Mouse (Mus musculus) lung, embryonic 14.5 days (tissue): ENCODE measurements around the gene Nr1i3. TPM values are rescaled to one million over a fixed set of nuclear protein-coding genes. Genes with fewer than 3 reads are reported as not detected.

Experiments used
- ATAC-seq: fragments of 200-750 bp; cut with Nextera tagmentation; 2 replicates; pipeline ENCODE4 v1.8.0; 2017; ENCODE audit warnings: mild to moderate bottlenecking, moderate TSS enrichment, moderate library complexity; ENCODE audit not compliant: insufficient read depth
- DNase-seq: peaks from one replicate; pipeline ENCODE4 v3.0.0-alpha.2; 2015
- H3K27ac ChIP-seq: fragments of 300-500 bp; sonication (generic); 2 replicates; pipeline ENCODE4 v1.5.1; 2014; ENCODE audit warnings: low read depth, mild to moderate bottlenecking, moderate library complexity
- H3K27me3 ChIP-seq: fragments of 300-500 bp; sonication (generic); 2 replicates; pipeline ENCODE4 v1.6.1; 2014; ENCODE audit warnings: low read length, control low read depth; ENCODE audit not compliant: insufficient read depth
- H3K36me3 ChIP-seq: fragments of 300-500 bp; sonication (generic); 2 replicates; pipeline ENCODE4 v1.6.1; 2014; ENCODE audit warnings: control low read depth; ENCODE audit not compliant: insufficient read depth
- H3K4me1 ChIP-seq: fragments of 300-500 bp; sonication (generic); 2 replicates; pipeline ENCODE4 v1.6.1; 2014; ENCODE audit warnings: antibody characterized with exemption, control low read depth; ENCODE audit not compliant: insufficient read depth
- H3K4me2 ChIP-seq: fragments of 300-500 bp; sonication (generic); 2 replicates; pipeline ENCODE4 v1.6.1; 2014; ENCODE audit warnings: mild to moderate bottlenecking
- H3K4me3 ChIP-seq: fragments of 300-500 bp; sonication (generic); 2 replicates; pipeline ENCODE4 v1.5.1; 2014; ENCODE audit warnings: low read depth, low read length
- H3K9ac ChIP-seq: fragments of 300-500 bp; sonication (generic); 2 replicates; pipeline ENCODE4 v1.6.1; 2014
- H3K9me3 ChIP-seq: fragments of 300-500 bp; sonication (generic); 2 replicates; pipeline ENCODE4 v1.6.1; 2016; ENCODE audit warnings: low read depth, low read length, control low read depth
- CTCF ChIP-seq: IDR thresholded peaks from 2 replicates; pipeline ENCODE4 v1.5.1; 2016; ENCODE audit warnings: antibody characterized with exemption, low read depth
- WGBS: fragments of 180-500 bp; shearing (Covaris S2); extraction: QIAGEN DNeasy Blood & Tissue Kit; methylation state at CpG from one replicate; pipeline ENCODE4 v1.1.7; 2014; 5-methylcytosine and 5-hydroxymethylcytosine counted together
- polyA plus RNA-seq: library from polyadenylated mRNA; unstranded; fragments of >200 nt; fragmentation: Nextera tagmentation; extraction: Ambion mirVana; gene quantifications from 2 replicates; pipeline ENCODE4 v1.2.1, GENCODE M21; 2014

The Nr1i3 gene
- polyA plus RNA-seq, 1 experiment from 2014 or later, result 0.13 TPM

- TF ChIP-seq CTCF, result no peak
- ATAC-seq (no peak), DNase-seq (no peak)
- Histone ChIP-seq H3K27me3 (no peaks in the 10 kb centered on the region), H3K27ac (no peak overlapping the region), H3K4me3 (no peak overlapping the region), H3K4me2 (no peak overlapping the region), H3K4me1 (no peaks in the 10 kb centered on the region), H3K9ac (no peak overlapping the region), H3K36me3 (no peaks in the 10 kb centered on the region), H3K9me3 (no peaks in the 10 kb centered on the region)
- WGBS, result 62% methylated on average over 5 of the region's 5 CpGs
These were observed 34.1 kb upstream of the Nr1i3 start for GRCm38 (mm10) chr1:171179487-171180171.

- no peak overlapping the region for H3K27ac ChIP-seq
- TF ChIP-seq CTCF, result no peak
- H3K27me3 ChIP-seq, result no peaks in the 10 kb centered on the region
- H3K9ac ChIP-seq, result no peak overlapping the region
- H3K4me3 ChIP-seq, result no peak overlapping the region
- H3K4me1 ChIP-seq, result no peaks in the 10 kb centered on the region
- ATAC-seq, result no peak
- DNase-seq, result no peak
- H3K36me3 ChIP-seq, result no peaks in the 10 kb centered on the region
- 79% methylated on average over 3 of the region's 3 CpGs for WGBS
- H3K4me2 ChIP-seq, result no peak overlapping the region
- H3K9me3 ChIP-seq, result no peaks in the 10 kb centered on the region
These were observed 30.7 kb upstream of the Nr1i3 start for GRCm38 (mm10) chr1:171183025-171183424.

- no peaks in the 10 kb centered on the region for H3K36me3 ChIP-seq
- H3K9ac ChIP-seq, result no peak overlapping the region
- WGBS, result 42% methylated on average over 3 of the region's 3 CpGs
- no peak overlapping the region for H3K27ac ChIP-seq
- no peaks in the 10 kb centered on the region for H3K27me3 ChIP-seq
- no peak overlapping the region for H3K4me3 ChIP-seq
- DNase-seq (peak; percentile 40), ATAC-seq (no peak)
- H3K4me2 ChIP-seq, result no peak overlapping the region
- no peaks in the 10 kb centered on the region for H3K9me3 ChIP-seq
- no peak for TF ChIP-seq CTCF
- H3K4me1 ChIP-seq, result no peaks in the 10 kb centered on the region
These were observed 30.1 kb upstream of the Nr1i3 start for GRCm38 (mm10) chr1:171183620-171184019.

- Histone ChIP-seq H3K4me1 (peaks cover 5% of the 10 kb centered on the region), H3K27ac (no peak overlapping the region), H3K9ac (no peak overlapping the region), H3K9me3 (no peaks in the 10 kb centered on the region), H3K36me3 (no peaks in the 10 kb centered on the region), H3K27me3 (no peaks in the 10 kb centered on the region), H3K4me3 (no peak overlapping the region), H3K4me2 (no peak overlapping the region)
- TF ChIP-seq CTCF, result peak; percentile 39
- DNase-seq (peak; percentile 52), ATAC-seq (no peak)
- 58% methylated on average over 7 of the region's 7 CpGs for WGBS
These were observed 29.5 kb upstream of the Nr1i3 start for GRCm38 (mm10) chr1:171184314-171184713.

GRCm38 (mm10) chr1:171185655-171186054 is 28.1 kb upstream of the Nr1i3 start:
- H3K9ac ChIP-seq, result no peak overlapping the region
- no peaks in the 10 kb centered on the region for H3K36me3 ChIP-seq
- no peaks in the 10 kb centered on the region for H3K9me3 ChIP-seq
- ATAC-seq, result no peak
- H3K27me3 ChIP-seq, result no peaks in the 10 kb centered on the region
- no peak overlapping the region for H3K4me3 ChIP-seq
- WGBS, result 56% methylated on average over 8 of the region's 8 CpGs
- no peak for TF ChIP-seq CTCF
- H3K27ac ChIP-seq, result no peak overlapping the region
- H3K4me2 ChIP-seq, result no peak overlapping the region
- peaks cover 10% of the 10 kb centered on the region for H3K4me1 ChIP-seq
- no peak for DNase-seq

GRCm38 (mm10) chr1:171187851-171188700 is 25.7 kb upstream of the Nr1i3 start:
- WGBS, result 71% methylated on average over 13 of the region's 13 CpGs
- Histone ChIP-seq H3K4me3 (no peak overlapping the region), H3K9me3 (no peaks in the 10 kb centered on the region), H3K27me3 (peaks cover 9% of the 10 kb centered on the region), H3K4me2 (no peak overlapping the region), H3K9ac (no peak overlapping the region), H3K4me1 (peaks cover 10% of the 10 kb centered on the region), H3K27ac (no peak overlapping the region), H3K36me3 (no peaks in the 10 kb centered on the region)
- no peak for TF ChIP-seq CTCF
- ATAC-seq, result no peak
- DNase-seq, result no peak

GRCm38 (mm10) chr1:171189046-171189445 is 24.7 kb upstream of the Nr1i3 start:
- no peak for TF ChIP-seq CTCF
- Histone ChIP-seq H3K4me3 (no peak overlapping the region), H3K9ac (no peak overlapping the region), H3K36me3 (no peaks in the 10 kb centered on the region), H3K27ac (peak overlapping the region; percentile 65), H3K4me2 (peak overlapping the region; percentile 31), H3K4me1 (peaks cover 10% of the 10 kb centered on the region), H3K27me3 (peaks cover 19% of the 10 kb centered on the region), H3K9me3 (no peaks in the 10 kb centered on the region)
- 13% methylated on average over 8 of the region's 8 CpGs for WGBS
- DNase-seq (peak; percentile 65), ATAC-seq (peak; percentile 40; the same call in 1 of the 2 replicates)
